ENCODE assay signal across 8 mouse cellular contexts in genomic region chr5:122318100-122318499, GRCm38 (mm10). TPM values are rescaled to one million over a fixed set of nuclear protein-coding genes. Genes with fewer than 3 reads are reported as not detected.
DNase-seq lines count a peak whose midpoint lies in the region; ATAC-seq and TF ChIP-seq lines count a peak whose summit lies in the region.

No protein-coding gene starts in this region.

- intact Hi-C loops in heart, adult 2 months (cut with DNase I) = no loop called here
- intact Hi-C loops in heart, postnatal 25 days (cut with DNase I) = no loop called here

- no peak for TF ChIP-seq POLR2A in heart, adult 2 months (IDR thresholded peaks at IDR 0.05; ENCODE audit: insufficient read depth, low read depth, low read length)
- TF ChIP-seq POLR2A in ES-Bruce4 (IDR thresholded peaks at IDR 0.05; ENCODE audit: insufficient read depth, low read length) = no peak

- H3K9ac ChIP-seq in heart, adult 2 months (ENCODE audit: low read depth, low read length) = no peak overlapping the region
- H3K9ac ChIP-seq in ES-Bruce4 (ENCODE audit: low read depth, poor library complexity, severe bottlenecking) = no peak overlapping the region

- TF ChIP-seq CTCF in heart, adult 2 months (IDR thresholded peaks at IDR 0.05) = peak; percentile 62
- peak; percentile 38 for TF ChIP-seq CTCF in ES-Bruce4 (IDR thresholded peaks at IDR 0.05; ENCODE audit: low read depth, low read length)

- H3K9me3 ChIP-seq in ES-Bruce4 (replicated peaks; ENCODE audit: control insufficient read depth, insufficient read depth, low read length, poor library complexity, severe bottlenecking) = no peaks in the 10 kb centered on the region
- H3K9me3 ChIP-seq in limb, embryonic 10.5 days (replicated peaks) = no peaks in the 10 kb centered on the region

- peak overlapping the region; percentile 40 for H3K27ac ChIP-seq in heart, adult 2 months
- peak overlapping the region; percentile 90 for H3K27ac ChIP-seq in ES-Bruce4 (ENCODE audit: insufficient read depth, low read length)
- no peak overlapping the region for H3K27ac ChIP-seq in limb, embryonic 10.5 days

- peak in 1 of 2 experiments; percentile 57 for DNase-seq in heart, adult 2 months
- DNase-seq in heart, postnatal 25 days (ENCODE audit: low spot score) = no peak
- no peak for DNase-seq in limb, embryonic 10.5 days (ENCODE audit: low spot score)
- no peak for DNase-seq in left cerebral cortex, adult 9 months (ENCODE audit: low spot score in 2 of 2)
- DNase-seq in adrenal gland, adult 8-10 months = no peak

- H3K36me3 ChIP-seq in heart, adult 2 months (ENCODE audit: control insufficient read depth, insufficient read depth, low read length) = peaks cover 9% of the 10 kb centered on the region
- H3K36me3 ChIP-seq in ES-Bruce4 (ENCODE audit: control insufficient read depth, insufficient read depth, low read length, poor library complexity, severe bottlenecking) = 0 out of 2 replicates have a peak, but pooled peaks cover 4% of the 10 kb centered on the region
- peaks cover 85% of the 10 kb centered on the region for H3K36me3 ChIP-seq in limb, embryonic 10.5 days

- H3K27me3 ChIP-seq in heart, adult 2 months (ENCODE audit: control insufficient read depth, insufficient read depth, low read length) = no peaks in the 10 kb centered on the region
- H3K27me3 ChIP-seq in ES-Bruce4 (ENCODE audit: control insufficient read depth, insufficient read depth, low read length, poor library complexity, severe bottlenecking) = no peaks in the 10 kb centered on the region
- no peaks in the 10 kb centered on the region for H3K27me3 ChIP-seq in limb, embryonic 10.5 days (ENCODE audit: low read depth, poor library complexity, severe bottlenecking)

- no peak for TF ChIP-seq EP300 in heart, adult 2 months (IDR thresholded peaks at IDR 0.05; ENCODE audit: insufficient read depth, low read depth, low read length)
- TF ChIP-seq EP300 in ES-Bruce4 (IDR thresholded peaks at IDR 0.05; ENCODE audit: insufficient read depth, low read depth, low read length) = no peak

- H3K79me2 ChIP-seq in heart, adult 2 months (replicated peaks; ENCODE audit: control insufficient read depth, insufficient read depth, low read length) = no peaks in the 10 kb centered on the region; the same call in 1 of the 2 replicates

- WGBS in heart, adult 2 months = 72% methylated on average over 3 of the region's 3 CpGs
- WGBS in limb, embryonic 10.5 days = 73% methylated on average over 3 of the region's 3 CpGs

- H3K4me1 ChIP-seq in heart, adult 2 months (ENCODE audit: control insufficient read depth, insufficient read depth, low read length) = peaks cover 22% of the 10 kb centered on the region
- H3K4me1 ChIP-seq in ES-Bruce4 (ENCODE audit: control insufficient read depth, insufficient read depth, low read length) = peaks cover 6% of the 10 kb centered on the region
- H3K4me1 ChIP-seq in limb, embryonic 10.5 days = no peaks in the 10 kb centered on the region

- ATAC-seq in granulocyte monocyte progenitor cell, adult 5-6 weeks (replicated peaks; ENCODE audit: poor library complexity, severe bottlenecking) = peak; percentile 87
- ATAC-seq in megakaryocyte, adult 5-6 weeks (ENCODE audit: poor library complexity, severe bottlenecking) = peak; percentile 92

- H3K4me3 ChIP-seq in heart, adult 2 months = no peak overlapping the region
- no peak overlapping the region for H3K4me3 ChIP-seq in ES-Bruce4 (ENCODE audit: low read depth, low read length)
- H3K4me3 ChIP-seq in limb, embryonic 10.5 days = no peak overlapping the region

RNA-seq across cellular contexts. Expression of gene Pptc7, which starts 33.9 kb away (rescaled TPM):
- total RNA-seq in heart, adult 2 months (2021) = 100 to 1,000 TPM; 108 to 133 TPM
- polyA plus RNA-seq in heart, adult 2 months (2012; rRNA removed) = 77.5 and 122 TPM in 2 replicates
- total RNA-seq in heart, postnatal 25 days (2021) = 10 to 100 TPM; 91.3 to 93.5 TPM
- 18.7 and 20.7 TPM in 2 replicates for polyA plus RNA-seq in ES-Bruce4 (2011; ENCODE audit: insufficient read depth, insufficient read length, low read depth, missing spikeins)
- 12.0 and 14.8 TPM in 2 replicates for total RNA-seq in granulocyte monocyte progenitor cell, adult 5-6 weeks (2014; fragmentation: Nextera tagmentation)
- 17.2 TPM in 2 replicates for total RNA-seq in granulocyte monocyte progenitor cell, adult 5-6 weeks (2017)
- total RNA-seq in megakaryocyte, adult 5-6 weeks (2015) = 18.6 and 18.8 TPM in 2 replicates
- total RNA-seq in megakaryocyte, adult 5-6 weeks (2017) = 19.9 and 22.0 TPM in 2 replicates
- 8.2 and 9.7 TPM in 2 replicates for polyA plus RNA-seq in limb, embryonic 10.5 days (2016; fragmentation: Nextera tagmentation; extraction: Ambion mirVana)
- total RNA-seq in adrenal gland, adult 8-10 months (2022) = 10 to 100 TPM; 65.9 to 69.7 (median 68.8) TPM

RNA-seq across cellular contexts. Expression of gene Rad9b, which starts 35.9 kb away (rescaled TPM):
- total RNA-seq in heart, adult 2 months (2021) = under 1 TPM; 0.50 to 0.97 TPM
- 2.5 and 3.0 TPM in 2 replicates for polyA plus RNA-seq in heart, adult 2 months (2012; rRNA removed)
- total RNA-seq in heart, postnatal 25 days (2021) = 1 to 10 TPM in 1 of 2 experiments, under 1 TPM in 1; 0.36 to 1.6 TPM
- 17.7 and 19.7 TPM in 2 replicates for polyA plus RNA-seq in ES-Bruce4 (2011; ENCODE audit: insufficient read depth, insufficient read length, low read depth, missing spikeins)
- total RNA-seq in granulocyte monocyte progenitor cell, adult 5-6 weeks (2014; fragmentation: Nextera tagmentation) = 1.2 and 3.3 TPM in 2 replicates
- total RNA-seq in granulocyte monocyte progenitor cell, adult 5-6 weeks (2017) = 4.6 and 5.6 TPM in 2 replicates
- total RNA-seq in megakaryocyte, adult 5-6 weeks (2015) = 0.82 and 1.6 TPM in 2 replicates
- 1.5 and 2.6 TPM in 2 replicates for total RNA-seq in megakaryocyte, adult 5-6 weeks (2017)
- polyA plus RNA-seq in limb, embryonic 10.5 days (2016; fragmentation: Nextera tagmentation; extraction: Ambion mirVana) = 8.2 and 11.7 TPM in 2 replicates
- 1 to 10 TPM; 2.4 to 5.4 (median 4.5) TPM for total RNA-seq in adrenal gland, adult 8-10 months (2022)

RNA-seq across cellular contexts. Expression of gene Vps29, which starts 36.1 kb away (rescaled TPM):
- 10 to 100 TPM; 85.4 to 91.4 TPM for total RNA-seq in heart, adult 2 months (2021)
- 39.2 and 70.9 TPM in 2 replicates for polyA plus RNA-seq in heart, adult 2 months (2012; rRNA removed)
- total RNA-seq in heart, postnatal 25 days (2021) = 10 to 100 TPM; 82.6 to 89.5 TPM
- 99.0 and 105 TPM in 2 replicates for polyA plus RNA-seq in ES-Bruce4 (2011; ENCODE audit: insufficient read depth, insufficient read length, low read depth, missing spikeins)
- total RNA-seq in granulocyte monocyte progenitor cell, adult 5-6 weeks (2014; fragmentation: Nextera tagmentation) = 118 and 128 TPM in 2 replicates
- total RNA-seq in granulocyte monocyte progenitor cell, adult 5-6 weeks (2017) = 89.8 and 105 TPM in 2 replicates
- 131 and 151 TPM in 2 replicates for total RNA-seq in megakaryocyte, adult 5-6 weeks (2015)
- total RNA-seq in megakaryocyte, adult 5-6 weeks (2017) = 83.5 and 101 TPM in 2 replicates
- polyA plus RNA-seq in limb, embryonic 10.5 days (2016; fragmentation: Nextera tagmentation; extraction: Ambion mirVana) = 191 and 204 TPM in 2 replicates
- 100 to 1,000 TPM; 147 to 170 (median 156) TPM for total RNA-seq in adrenal gland, adult 8-10 months (2022)

RNA-seq across cellular contexts. Expression of gene Gpn3, which starts 53.6 kb away (rescaled TPM):
- 10 to 100 TPM; 23.5 to 28.0 TPM for total RNA-seq in heart, adult 2 months (2021)
- 19.2 and 19.8 TPM in 2 replicates for polyA plus RNA-seq in heart, adult 2 months (2012; rRNA removed)
- total RNA-seq in heart, postnatal 25 days (2021) = 10 to 100 TPM; 22.9 to 26.6 TPM
- 69.3 and 71.9 TPM in 2 replicates for polyA plus RNA-seq in ES-Bruce4 (2011; ENCODE audit: insufficient read depth, insufficient read length, low read depth, missing spikeins)
- total RNA-seq in granulocyte monocyte progenitor cell, adult 5-6 weeks (2014; fragmentation: Nextera tagmentation) = 35.0 and 59.8 TPM in 2 replicates
- 42.2 and 51.9 TPM in 2 replicates for total RNA-seq in granulocyte monocyte progenitor cell, adult 5-6 weeks (2017)
- total RNA-seq in megakaryocyte, adult 5-6 weeks (2015) = 27.0 and 32.5 TPM in 2 replicates
- 18.5 and 19.7 TPM in 2 replicates for total RNA-seq in megakaryocyte, adult 5-6 weeks (2017)
- 102 and 103 TPM in 2 replicates for polyA plus RNA-seq in limb, embryonic 10.5 days (2016; fragmentation: Nextera tagmentation; extraction: Ambion mirVana)
- total RNA-seq in adrenal gland, adult 8-10 months (2022) = 10 to 100 TPM; 31.5 to 38.5 (median 35.0) TPM

RNA-seq across cellular contexts. Expression of gene Tctn1, which starts 53.8 kb away (rescaled TPM):
- 1 to 10 TPM; 3.2 to 3.9 TPM for total RNA-seq in heart, adult 2 months (2021)
- 9.4 and 9.8 TPM in 2 replicates for polyA plus RNA-seq in heart, adult 2 months (2012; rRNA removed)
- total RNA-seq in heart, postnatal 25 days (2021) = 1 to 10 TPM; 3.5 to 4.7 TPM
- polyA plus RNA-seq in ES-Bruce4 (2011; ENCODE audit: insufficient read depth, insufficient read length, low read depth, missing spikeins) = 18.3 and 21.7 TPM in 2 replicates
- total RNA-seq in granulocyte monocyte progenitor cell, adult 5-6 weeks (2014; fragmentation: Nextera tagmentation) = 7.2 and 9.3 TPM in 2 replicates
- 1.8 and 4.3 TPM in 2 replicates for total RNA-seq in granulocyte monocyte progenitor cell, adult 5-6 weeks (2017)
- total RNA-seq in megakaryocyte, adult 5-6 weeks (2015) = 3.2 and 4.3 TPM in 2 replicates
- 3.5 and 6.5 TPM in 2 replicates for total RNA-seq in megakaryocyte, adult 5-6 weeks (2017)
- 4.4 and 4.9 TPM in 2 replicates for polyA plus RNA-seq in limb, embryonic 10.5 days (2016; fragmentation: Nextera tagmentation; extraction: Ambion mirVana)
- total RNA-seq in adrenal gland, adult 8-10 months (2022) = 10 to 100 TPM; 14.8 to 34.9 (median 23.1) TPM
